Mouse (Mus musculus) 3T3-L1 (cell line): ENCODE data around the gene Ak7.

Source experiments
- DNase-seq: peaks from one replicate; pipeline ENCODE4 v3.0.0-alpha.2; 2015; ENCODE audit warnings: low read depth, low spot score

Ak7 gene

DNA sequence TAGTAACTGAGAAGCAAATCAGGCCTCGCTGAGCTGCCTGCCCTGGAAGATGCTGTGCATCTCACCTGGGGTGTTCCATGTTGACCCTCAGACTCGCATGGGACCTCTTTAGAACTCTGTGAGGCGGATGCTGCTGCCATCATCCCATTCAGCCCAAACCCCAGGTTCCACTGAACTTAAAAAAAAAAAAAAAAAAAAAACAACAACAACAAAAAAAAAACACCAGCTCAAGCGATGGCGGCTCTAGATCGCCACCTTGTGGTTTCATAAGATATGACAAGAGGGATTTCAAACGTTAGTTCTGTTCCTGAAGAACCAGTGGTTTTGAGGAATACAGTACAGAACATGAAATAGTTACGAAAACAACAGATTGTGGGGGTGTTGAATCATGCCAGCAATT, 22.2 kb downstream of the Ak7 start:
- DNase-seq: peak; percentile 77

DNA sequence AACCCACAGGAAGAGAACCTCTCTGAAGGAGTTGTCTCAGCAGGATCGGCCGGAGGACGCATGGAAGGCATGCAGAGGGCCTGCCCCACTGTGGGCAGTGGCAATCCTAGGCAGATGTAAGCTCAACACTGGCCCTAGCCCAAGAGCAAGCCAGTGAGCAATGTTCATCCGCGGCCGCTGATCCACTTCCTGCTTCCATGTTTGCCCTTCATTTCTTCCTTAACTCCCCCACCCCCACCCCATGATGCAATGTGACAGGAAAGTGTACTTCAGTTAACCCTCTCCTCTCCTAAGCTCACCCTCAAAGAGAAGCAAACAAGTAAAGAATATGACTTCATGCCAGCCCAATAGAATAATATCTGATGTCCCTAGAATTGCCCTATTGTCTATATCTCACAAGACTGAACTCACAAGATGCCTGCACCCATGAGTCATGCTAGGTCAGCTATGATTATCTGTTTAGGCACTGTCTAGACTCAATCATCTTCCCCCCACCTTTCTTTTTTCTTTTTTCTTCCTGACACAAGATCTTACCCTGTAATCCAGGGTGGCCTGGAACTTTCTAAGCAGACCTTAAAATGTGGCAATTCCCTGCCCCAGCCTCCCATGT, 25.2 kb downstream of the Ak7 start:
- DNase-seq: peak; percentile 23

DNA sequence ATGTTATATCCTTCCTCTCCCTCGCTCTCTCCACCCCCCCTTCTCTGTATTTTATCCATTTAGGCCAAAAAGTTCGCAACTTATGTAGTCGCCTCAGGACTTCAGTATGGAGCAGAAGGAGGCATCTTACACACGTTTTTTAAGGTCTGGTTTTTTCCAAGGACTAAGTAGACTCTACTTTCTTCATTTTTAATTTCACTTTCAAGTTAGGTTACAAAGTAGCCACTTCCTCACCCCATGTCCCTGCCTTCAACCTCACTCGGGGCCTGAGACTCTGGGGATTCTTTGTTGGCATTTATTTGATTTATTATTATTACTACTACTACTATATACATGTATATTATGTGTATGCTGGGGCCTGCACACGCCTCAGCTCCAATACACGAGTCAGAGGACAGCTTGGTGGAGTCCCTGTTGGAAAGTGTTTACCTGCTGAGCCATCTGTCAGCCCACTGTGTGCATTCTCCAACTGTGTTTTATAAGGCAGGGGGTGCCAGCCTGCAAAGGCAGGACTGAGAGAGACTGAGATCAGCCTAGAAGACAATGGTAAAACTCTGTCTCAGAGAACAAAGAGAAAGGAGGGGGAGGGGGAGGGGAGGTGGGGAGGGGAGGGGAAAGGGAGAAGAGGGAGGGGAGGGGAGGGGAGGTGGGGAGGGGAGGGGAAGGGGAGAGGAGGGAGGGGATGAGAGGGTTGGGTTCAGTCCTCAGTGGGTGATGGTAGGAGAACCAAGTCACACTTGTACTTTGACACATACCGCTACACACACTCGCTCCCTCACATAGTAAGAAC, 27.8 kb downstream of the Ak7 start:
- no peak for DNase-seq

DNA sequence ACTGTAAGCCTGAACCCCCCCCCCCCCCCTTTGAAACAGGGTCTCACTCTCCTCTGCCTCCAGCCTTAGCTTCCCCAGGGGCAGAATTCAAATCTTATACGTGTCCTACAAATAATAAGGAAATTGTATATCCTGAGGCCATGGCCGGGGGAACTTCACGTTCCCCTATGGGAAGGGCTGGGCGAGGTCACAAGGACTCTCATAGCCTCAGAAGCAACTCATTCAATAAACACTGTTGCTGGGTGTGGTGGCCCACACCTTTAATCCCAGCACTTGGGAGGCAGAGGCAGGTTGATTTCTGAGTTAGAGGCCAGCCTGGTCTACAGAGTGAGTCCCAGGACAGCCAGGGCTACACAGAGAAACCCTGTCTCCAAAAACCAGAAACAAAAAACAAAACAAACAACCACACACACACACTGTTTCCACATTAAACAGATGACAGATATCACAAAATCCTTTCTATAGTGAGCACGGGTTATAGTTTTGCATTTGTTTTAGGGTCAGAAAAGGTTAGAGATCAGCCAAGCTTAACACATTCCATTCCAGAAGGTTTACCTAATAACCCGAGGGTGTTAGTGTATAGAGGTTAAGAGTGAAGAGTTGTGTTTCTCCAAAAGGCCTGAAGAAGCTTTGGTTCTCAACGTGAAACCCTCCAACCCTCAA, 29.6 kb downstream of the Ak7 start:
- no peak for DNase-seq

DNA sequence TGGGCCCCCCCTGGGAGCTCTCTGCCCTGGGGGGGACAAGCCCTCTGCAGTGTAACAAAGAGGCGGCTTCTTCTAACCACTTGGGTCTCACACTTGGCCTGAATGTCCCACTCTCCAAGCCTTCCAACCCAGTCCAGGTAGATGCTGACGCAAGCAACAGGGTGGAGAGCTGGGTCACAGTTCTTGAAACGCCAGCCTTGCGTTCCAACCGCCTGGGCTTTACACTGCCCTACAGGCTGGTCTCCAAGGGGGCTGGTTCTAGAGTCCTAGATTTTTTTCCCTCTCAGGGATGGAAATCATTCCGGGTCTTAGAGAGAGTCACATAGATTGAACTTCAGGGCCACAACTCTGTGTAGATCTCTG, 30.1 kb downstream of the Ak7 start:
- DNase-seq: no peak

DNA sequence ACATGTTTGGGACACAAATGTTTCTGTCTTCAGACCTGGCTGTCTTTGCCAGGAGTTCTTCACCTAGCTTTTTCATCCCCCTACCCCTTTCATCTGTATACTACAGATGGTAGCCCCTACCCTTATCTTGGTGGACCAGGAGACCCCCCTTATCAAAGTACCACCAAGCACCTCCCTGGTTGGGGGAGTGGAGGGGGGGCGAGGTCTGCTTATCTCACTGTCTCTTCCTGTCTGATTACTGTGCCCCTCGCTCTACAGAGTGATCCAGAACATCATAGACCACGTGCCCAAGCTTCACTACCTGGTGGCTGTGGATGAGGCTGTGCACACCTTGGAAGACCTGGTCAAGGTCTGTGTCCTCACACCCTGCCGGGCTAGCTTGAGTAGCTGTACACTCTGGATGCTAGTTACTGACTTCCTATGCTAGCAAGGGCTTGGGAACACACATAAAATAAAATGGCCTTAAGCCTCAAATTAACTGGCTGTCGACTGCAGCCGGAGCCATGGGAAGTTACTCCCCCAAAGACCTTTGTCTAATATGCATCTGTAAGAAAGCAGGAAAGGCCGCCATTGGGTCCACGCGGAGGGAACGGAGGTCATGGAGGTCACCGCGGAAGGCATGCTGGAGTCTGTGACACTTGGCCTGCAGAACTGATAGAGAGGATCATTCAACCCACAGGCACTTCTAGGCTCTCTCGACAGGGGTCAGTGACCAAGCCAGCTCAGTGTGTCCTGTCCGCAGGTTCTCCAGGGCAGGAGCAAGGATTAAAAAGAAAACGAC, 32.7 kb downstream of the Ak7 start:
- DNase-seq: no peak

DNA sequence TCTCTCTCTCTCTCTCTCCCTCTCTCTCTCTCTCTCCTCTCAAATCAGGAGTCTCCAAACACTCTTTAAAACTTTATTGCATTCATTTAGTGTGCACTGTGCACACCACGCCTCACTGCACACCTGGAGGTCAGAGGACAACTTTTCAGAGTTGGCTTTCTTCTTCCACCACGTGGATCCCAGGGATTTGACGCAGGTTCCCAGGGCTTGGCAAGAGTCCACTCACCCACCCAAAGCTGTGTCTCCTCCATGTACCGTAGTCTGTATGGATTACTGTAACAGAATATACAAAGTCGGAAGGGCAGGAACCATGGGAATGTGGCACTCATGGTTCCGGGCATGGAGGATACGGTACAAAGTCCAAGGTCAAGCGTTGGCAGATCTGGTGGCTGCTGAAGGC, 33.9 kb downstream of the Ak7 start:
- DNase-seq: no peak

DNA sequence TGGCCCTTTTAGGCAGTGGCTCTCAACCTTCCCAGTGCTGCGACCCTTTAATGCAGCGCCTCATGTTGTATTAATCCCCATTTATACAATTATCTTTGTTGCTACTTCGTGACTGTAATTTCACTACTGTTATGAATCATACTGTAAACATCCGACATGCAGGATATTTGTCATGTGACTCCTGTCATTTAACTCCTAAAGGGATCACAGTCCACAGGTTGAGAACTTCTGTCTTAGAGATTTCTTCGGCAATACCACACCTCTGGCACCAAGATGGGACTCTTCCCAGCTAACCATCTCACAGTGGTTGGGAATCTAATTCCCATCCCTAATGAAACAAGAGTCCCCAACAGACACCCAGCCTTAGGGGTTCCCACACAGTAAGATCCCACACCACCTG, 42.3 kb downstream of the Ak7 start:
- no peak for DNase-seq

DNA sequence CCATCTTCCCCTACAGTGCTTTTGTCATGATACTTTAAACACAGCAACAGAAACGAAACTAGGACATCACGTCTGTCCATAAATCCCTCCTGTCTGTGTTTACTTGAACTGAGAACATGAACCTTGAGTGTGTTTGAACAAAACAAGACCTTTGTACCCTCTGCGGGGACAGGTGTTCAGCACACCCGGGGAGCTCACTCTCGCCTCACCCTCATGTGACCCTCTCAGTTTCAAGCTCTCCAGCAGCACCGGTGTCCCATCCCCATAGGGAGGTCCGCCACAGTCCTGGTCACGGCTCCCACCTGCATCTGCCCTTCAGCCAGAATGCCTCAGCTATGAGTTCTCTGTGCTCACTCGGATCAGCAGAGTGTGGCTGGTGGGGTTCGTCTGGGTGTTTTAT, 48.0 kb downstream of the Ak7 start:
- DNase-seq: no peak

DNA sequence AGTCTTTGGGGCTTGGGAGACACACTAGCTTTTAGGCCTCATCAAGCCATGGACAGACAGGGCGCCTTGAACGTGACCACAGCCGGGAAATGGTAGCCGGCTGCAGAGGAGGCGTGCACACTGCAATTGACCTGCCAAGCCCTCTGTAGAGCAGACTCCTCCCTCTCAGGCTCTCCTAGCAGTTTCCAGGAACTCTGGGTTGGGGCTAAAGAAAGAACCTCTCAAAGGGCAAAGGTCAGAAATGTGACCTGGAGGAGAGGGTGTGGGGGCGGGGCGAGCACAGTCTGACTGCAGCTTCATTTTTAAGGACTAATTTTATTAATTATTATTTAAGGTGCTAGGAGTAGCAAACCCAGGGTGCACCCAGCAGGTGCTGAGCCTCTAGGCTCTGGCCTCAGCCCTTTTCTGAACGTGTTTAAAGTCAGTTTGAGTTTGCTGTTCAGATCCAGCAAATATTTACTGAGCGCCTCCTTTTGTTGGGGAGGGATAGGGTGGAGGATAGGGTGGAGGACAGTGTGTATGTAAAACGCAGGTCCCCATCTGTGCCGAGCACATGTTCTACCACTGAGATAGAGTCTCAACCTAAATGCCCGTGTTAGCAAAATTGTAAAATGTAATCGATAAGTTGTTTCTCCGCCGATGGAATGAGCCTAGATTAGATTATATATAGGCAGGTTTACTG, 52.2 kb downstream of the Ak7 start:
- no peak for DNase-seq

DNA sequence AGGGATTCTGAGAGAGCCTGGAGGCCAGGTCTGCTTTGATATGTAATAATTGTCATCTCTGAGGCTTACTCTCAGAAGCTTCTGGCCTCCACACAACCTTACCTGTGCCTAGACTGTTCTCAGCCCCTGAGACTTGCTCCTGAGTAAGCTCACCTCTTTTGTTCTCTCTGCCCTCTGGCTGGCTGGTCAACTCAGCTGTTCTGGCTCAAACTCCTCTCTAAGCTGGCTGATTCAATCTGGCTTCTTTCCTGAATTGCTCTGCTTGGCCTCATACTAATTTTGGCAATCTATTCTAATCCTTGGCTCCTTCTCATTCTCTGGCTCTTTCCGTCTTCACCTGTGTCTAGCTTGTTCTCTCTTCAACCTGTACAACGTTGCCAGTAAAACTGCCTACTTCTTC, 53.1 kb downstream of the Ak7 start:
- DNase-seq: no peak

DNA sequence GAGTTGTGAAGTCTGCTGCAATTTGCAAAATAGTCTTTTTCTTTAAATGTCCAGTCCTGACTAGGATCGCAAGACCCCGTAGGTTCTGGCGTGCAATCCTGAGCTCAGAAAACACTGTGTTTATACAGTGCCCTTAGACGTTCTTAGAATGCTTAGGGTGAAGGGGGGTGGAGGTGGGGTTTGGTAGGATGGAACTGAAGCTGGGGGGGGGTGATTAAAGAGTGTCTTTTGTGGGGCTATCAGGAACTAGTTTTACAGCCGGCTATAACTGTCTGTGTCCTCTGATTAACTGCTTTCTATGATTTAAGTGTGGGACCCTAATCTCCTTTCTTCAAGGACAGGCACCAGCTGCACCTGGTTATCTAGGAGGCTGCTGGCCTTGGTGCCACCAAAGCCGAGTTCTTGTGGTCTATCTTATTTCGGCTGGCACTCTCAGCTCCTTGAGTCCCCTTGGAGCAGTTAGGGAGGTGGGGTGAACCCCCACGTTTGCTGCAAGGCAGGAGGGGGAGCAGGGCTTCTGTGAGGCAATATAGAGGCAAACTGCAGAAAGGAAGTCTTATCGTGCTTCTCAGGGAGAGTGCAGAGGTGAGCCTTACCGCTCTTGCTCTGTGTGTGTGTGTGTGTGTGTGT, 54.2 kb downstream of the Ak7 start:
- DNase-seq: no peak

DNA sequence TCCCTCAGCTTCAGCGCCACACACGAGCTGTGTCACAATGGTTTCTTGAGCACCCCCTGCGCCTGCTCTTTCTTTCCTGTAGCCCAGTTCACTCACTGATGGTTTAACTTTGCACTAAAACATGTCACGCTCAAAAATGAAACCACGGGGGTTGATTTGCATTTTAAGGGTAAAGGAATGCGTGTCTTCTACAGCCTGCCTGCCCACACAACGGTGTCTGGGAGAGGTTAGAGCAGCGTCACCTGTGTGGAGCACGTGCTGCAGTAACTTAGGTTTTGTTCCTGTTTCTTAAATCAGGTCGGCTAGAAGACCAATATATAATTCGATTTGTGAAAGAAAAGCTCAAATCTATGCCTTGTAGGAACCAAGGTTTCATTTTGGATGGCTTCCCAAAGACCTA, 55.4 kb downstream of the Ak7 start:
- no peak for DNase-seq

DNA sequence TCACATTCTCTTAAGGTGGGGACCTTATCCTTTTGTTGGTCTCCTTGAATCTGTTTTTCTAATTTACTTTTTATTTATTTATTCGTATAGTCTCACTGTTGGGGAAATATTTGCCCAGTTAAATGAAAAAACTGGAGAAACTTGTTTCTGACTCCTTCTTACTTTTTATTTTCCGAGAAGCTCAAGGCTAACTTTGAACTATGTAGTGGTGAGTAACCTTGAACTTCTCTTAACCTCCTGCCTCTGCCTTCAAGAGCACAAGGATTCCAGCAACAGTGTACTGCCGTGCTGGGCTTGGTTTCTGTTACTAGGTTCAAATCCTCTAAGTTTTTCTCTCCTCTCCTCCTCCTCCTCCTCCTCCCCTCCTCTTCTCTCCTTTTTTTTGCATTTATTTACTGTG, 55.9 kb downstream of the Ak7 start:
- DNase-seq: no peak

DNA sequence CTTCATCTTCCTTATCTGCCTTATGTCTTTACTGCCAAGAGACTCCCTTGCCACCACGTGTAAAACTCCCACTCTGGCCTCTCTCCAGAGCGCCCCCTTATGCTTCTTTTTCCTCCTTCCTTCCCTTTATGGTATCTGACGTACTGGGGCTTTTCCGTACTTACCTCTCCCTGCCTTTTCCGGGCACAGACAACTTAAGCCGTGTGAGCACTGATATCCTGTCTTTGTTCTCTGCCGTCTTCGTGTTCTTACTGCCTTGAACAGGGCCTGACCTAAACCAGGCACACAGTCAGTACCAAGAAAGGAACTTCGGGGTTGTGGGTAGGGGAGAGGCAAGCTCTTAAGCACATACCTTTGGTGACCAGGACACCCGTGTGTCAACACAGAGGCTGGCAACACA, 63.9 kb downstream of the Ak7 start:
- no peak for DNase-seq

DNA sequence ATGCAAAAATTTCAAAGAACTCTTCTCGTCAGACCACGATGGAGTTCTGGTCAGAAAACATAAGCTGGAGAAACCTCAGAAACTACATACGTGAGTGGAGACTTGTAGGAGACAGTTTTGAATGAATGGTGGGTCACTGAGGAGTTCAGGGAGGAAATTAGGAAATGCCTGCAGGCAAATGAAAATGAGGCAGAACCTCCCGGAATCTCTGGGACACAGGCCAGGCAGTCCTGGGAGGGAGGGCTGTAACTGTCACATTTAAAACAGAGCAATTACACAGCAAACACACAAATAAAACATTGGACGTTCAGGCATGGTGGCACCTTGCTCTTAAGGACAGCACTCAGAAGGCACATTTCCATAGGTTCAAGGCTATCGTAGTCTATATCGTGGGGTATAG, 69.1 kb downstream of the Ak7 start:
- peak; percentile 70 for DNase-seq

DNA sequence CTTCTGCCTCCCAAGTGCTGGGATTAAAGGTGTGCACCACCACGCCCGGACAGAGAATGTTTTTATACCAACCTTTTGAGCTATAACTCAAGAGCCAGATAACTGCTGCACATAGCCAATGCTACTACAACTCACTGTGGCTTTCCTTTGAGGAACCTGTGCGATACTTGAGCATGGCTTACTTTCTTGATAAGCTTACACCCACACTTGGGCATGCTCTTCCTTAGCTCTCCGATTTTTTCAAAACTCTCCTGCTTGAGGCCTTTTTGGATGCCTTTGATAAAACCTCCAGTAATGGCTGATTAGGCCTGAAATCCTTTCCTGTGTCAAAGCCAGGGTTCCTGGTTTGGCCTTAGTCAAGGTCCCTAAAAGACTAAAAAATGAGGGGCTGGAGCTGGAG, 71.9 kb downstream of the Ak7 start:
- DNase-seq: no peak

DNA sequence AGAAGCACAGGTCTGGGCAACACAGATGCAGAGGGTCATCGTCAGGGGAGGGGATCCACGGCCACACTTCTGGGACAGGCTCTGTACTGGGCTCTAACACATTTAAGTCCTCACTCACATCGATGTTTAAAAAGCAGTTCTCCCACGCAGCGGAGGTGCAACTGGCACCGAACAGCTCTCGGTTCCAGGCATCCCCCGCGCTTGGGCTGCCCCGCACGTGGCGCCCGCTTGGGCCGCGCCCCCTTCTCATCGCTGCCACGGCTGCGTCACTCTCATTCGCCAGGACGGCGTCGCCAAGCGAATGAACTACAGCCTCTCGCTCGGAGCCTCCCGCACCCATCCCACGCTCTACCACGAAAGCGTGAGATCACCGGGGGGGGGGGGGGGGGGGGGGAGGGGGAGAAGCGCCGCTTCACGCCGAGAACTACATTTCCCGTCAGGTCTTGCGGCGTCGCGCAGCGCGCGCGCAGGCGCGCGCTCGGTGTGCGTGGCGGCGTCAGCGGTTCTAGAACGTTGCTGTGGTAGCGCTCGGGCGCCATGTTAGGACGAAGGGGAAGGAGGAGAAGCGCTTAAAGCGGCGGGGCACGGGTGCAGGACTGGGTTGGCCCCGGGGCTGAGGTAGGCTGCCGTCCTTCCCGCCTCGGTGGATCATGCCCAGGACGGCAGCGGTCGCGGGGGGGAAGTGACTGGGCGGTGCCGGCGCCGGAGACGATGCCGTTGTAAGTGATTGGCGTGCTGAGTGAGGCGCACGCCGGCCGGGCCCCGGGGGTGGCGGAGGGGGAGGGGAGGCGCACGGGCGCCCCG, 78.6 kb downstream of the Ak7 start, which contains the start of gene Papola:
Papola (plus strand) TSS at position 499 of the 804 bp plus-strand sequence.
- peak; percentile 82 for DNase-seq

DNA sequence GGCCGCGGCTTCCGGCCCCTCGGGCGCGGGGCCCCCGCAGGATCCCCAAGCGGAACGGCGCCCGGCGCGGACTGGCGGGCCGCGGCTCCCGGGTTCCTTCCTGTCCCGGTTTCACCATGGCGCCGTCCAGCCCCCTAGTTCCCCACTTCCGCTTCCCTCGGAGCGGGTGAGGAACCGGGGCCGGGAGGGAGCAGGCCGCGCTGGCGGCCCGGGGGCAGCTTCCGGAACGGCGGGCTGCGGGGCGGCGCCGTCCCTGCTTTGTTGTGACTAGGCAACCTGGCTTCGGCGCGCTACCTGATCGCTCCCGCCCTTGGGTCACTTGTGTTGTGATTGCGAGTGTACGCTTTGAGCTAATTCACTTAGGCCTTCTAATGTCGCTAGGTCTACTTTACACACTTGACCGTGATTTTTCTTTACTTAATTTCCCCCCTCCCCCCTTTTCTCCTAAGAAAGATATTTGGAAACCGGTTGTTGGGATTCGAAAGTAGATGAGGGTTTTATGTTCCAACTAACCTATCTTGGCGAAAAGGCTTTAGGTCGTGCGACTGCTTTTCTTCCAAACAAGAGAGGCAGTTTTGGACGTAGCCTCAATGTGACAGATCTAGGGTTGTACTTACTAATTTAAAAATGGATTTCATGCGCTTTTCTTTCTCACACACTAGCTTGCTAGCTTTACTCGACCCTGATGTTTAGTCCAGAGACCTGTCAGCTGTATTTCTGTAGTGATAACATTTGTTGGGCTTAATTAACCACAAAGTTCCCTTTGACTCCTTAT, 79.4 kb downstream of the Ak7 start:
- DNase-seq: peak; percentile 54

DNA sequence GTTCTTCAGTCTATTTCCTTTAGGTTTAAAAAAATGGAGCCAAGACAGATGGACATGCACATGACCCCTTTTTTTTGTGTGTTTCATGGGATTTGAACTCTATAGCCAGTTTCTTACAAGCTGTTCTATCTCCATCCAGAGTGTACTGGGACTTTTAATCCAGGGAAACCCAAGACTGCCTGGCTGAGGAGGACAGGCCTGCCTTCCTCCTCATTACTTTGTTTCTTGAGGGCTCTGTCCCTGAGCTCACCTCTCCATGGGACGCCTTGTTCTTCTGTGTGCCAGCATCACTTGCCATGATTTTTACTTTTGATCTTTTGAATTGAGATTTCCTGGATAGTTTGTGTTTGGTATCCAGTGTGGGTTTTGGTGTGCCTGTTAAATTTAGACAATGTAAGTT, 80.3 kb downstream of the Ak7 start:
- DNase-seq: peak; percentile 3
